Mouse (Mus musculus) ES-E14 (cell line): Measurements from ENCODE around the gene Tectb. TPM values are rescaled to one million over a fixed set of nuclear protein-coding genes. Genes with fewer than 3 reads are reported as not detected.

Experiments
- DNase-seq: peaks from one replicate; pipeline ENCODE4 v3.0.0-alpha.2; 2013; ENCODE audit warnings: low read depth, low spot score
- H3K27ac ChIP-seq: 2 replicates; pipeline ENCODE4 v1.5.1; 2012; ENCODE audit warnings: low read depth, mild to moderate bottlenecking, low read length, moderate library complexity, mixed read lengths; ENCODE audit not compliant: poor library complexity, insufficient read depth, severe bottlenecking
- H3K36me3 ChIP-seq: 2 replicates; pipeline ENCODE4 v1.6.1; 2012; ENCODE audit warnings: mild to moderate bottlenecking, low read length, moderate library complexity, mixed read lengths; ENCODE audit not compliant: control insufficient read depth, poor library complexity, insufficient read depth, severe bottlenecking
- H3K4me1 ChIP-seq, 2 experiments: fragments of 150-350 bp in 1 of 2; sonication (generic) in 1 of 2; 2 replicates each; pipeline ENCODE4 v1.6.1; 2012; ENCODE audit warnings: low read length in 2 of 2, mild to moderate bottlenecking in 1 of 2, mixed read lengths in 1 of 2; ENCODE audit not compliant: control insufficient read depth in 2 of 2, insufficient read depth in 2 of 2, poor library complexity in 1 of 2
- H3K4me3 ChIP-seq, 2 experiments: fragments of 150-350 bp in 1 of 2; sonication (generic) in 1 of 2; 2 replicates each; pipeline ENCODE4 v1.5.1; 2012; ENCODE audit warnings: low read length in 2 of 2, low read depth in 1 of 2, mild to moderate bottlenecking in 1 of 2, mixed read lengths in 1 of 2; ENCODE audit not compliant: insufficient read depth in 1 of 2, poor library complexity in 1 of 2, severe bottlenecking in 1 of 2
- H3K9ac ChIP-seq: 2 replicates; pipeline ENCODE4 v1.6.1; 2012; ENCODE audit warnings: low read depth, mild to moderate bottlenecking, low read length, mixed read lengths; ENCODE audit not compliant: poor library complexity, insufficient read depth, severe bottlenecking
- H3K9me3 ChIP-seq: fragments of 150-350 bp; sonication (generic); 2 replicates; pipeline ENCODE4 v1.6.1; 2012; ENCODE audit warnings: low read depth, mild to moderate bottlenecking, low read length; ENCODE audit not compliant: control insufficient read depth, insufficient read depth
- CHD2 ChIP-seq: IDR thresholded peaks from 2 replicates; pipeline ENCODE4 v1.6.1; 2014; ENCODE audit warnings: mild to moderate bottlenecking, low read depth, low read length, inconsistent platforms
- HCFC1 ChIP-seq: IDR thresholded peaks from 2 replicates; pipeline ENCODE4 v1.6.1; 2012; ENCODE audit warnings: low read length, inconsistent platforms, borderline replicate concordance; ENCODE audit not compliant: insufficient read depth
- MAFK ChIP-seq: IDR thresholded peaks from 2 replicates; pipeline ENCODE4 v1.6.1; 2014; ENCODE audit warnings: mild to moderate bottlenecking, low read depth, low read length, inconsistent platforms; ENCODE audit not compliant: insufficient read depth
- ZC3H11A ChIP-seq: IDR thresholded peaks from 2 replicates; pipeline ENCODE4 v1.6.1; 2012; ENCODE audit warnings: low read depth, mild to moderate bottlenecking, inconsistent platforms, low read length, borderline replicate concordance
- ZNF384 ChIP-seq: IDR thresholded peaks from 2 replicates; pipeline ENCODE4 v1.6.1; 2012; ENCODE audit warnings: low read depth, low read length, inconsistent platforms
- in situ Hi-C, 2 experiments: fragments of 600-800 bp; cut with MboI; formaldehyde crosslinking; loops; one replicate each; pipeline ENCODE4 v1.15.1; 2025; ENCODE audit warnings: low sequenced_read_pairs in 2 of 2, inconsistent platforms in 1 of 2; ENCODE audit not compliant: unreplicated experiment in 2 of 2
- total RNA-seq: library from RNA; depleted of rRNA; stranded (reverse); fragments of 300-350 nt; gene quantifications from 2 replicates; pipeline ENCODE4 v1.2.3, GENCODE M21; 2012

Gene Tectb
- total RNA-seq, 1 experiment, result not detected

- in situ Hi-C loops, result no loop called here
- Histone ChIP-seq H3K27ac (peak overlapping the region; percentile 29; the same call in 1 of the 2 replicates), H3K4me1 (peaks cover 0 to 5% of the 10 kb centered on the region in 2 experiments; a peak in 1 of 4 replicates), H3K36me3 (no peaks in the 10 kb centered on the region), H3K9me3 (no peaks in the 10 kb centered on the region), H3K4me3 (peak overlapping the region in 1 of 2 experiments; percentile 22; a peak in 1 of 4 replicates), H3K9ac (no peak overlapping the region)
- TF ChIP-seq CHD2 (no peak), MAFK (no peak), ZNF384 (no peak), HCFC1 (no peak), ZC3H11A (no peak)
- DNase-seq, result peak; percentile 50
These were observed 36.9 kb upstream of the Tectb start for GRCm38 (mm10) chr19:55143391-55144300.

- peaks cover 0 to 5% of the 10 kb centered on the region in 2 experiments; a peak in 1 of 4 replicates for H3K4me1 ChIP-seq
- DNase-seq, result no peak
- H3K27ac ChIP-seq, result no peak overlapping the region
- no peaks in the 10 kb centered on the region for H3K9me3 ChIP-seq
- H3K36me3 ChIP-seq, result no peaks in the 10 kb centered on the region
- H3K4me3 ChIP-seq, result no peak overlapping the region
- in situ Hi-C loops, result no loop called here
- no peak overlapping the region for H3K9ac ChIP-seq
- TF ChIP-seq HCFC1, result no peak
- no peak for TF ChIP-seq ZC3H11A
- TF ChIP-seq ZNF384, result no peak
- TF ChIP-seq CHD2, result no peak
- no peak for TF ChIP-seq MAFK
These were observed 35.8 kb upstream of the Tectb start for GRCm38 (mm10) chr19:55144691-55145090.

DNA sequence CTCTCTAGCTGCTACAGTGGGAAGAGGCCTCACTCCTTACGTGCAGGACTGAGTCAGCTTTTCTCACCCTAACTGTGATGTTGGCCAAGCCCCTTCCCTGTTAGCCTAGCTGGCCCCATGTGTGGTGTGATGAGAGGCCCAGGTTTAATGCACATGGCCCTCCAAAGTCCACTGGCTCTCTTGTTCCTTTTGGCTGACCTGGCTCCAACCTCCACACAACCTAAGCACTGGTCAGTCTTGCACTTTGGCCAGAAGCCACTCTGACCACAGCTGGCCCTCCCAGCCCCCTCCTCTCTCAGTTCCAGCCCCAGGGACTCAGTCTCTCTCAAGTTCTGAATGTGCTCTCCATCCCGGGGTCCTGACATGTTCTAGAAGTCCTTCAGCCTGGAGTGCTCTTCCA is 35.4 kb upstream of the Tectb start:
- H3K4me1 ChIP-seq, result peaks cover 0 to 5% of the 10 kb centered on the region in 2 experiments; a peak in 1 of 4 replicates
- no peak for DNase-seq
- in situ Hi-C loops, result no loop called here
- no peak overlapping the region for H3K4me3 ChIP-seq
- no peak for TF ChIP-seq ZNF384
- no peak for TF ChIP-seq HCFC1
- no peak for TF ChIP-seq ZC3H11A
- TF ChIP-seq MAFK, result no peak
- no peak for TF ChIP-seq CHD2
- H3K27ac ChIP-seq, result no peak overlapping the region
- no peaks in the 10 kb centered on the region for H3K36me3 ChIP-seq
- H3K9ac ChIP-seq, result no peak overlapping the region
- no peaks in the 10 kb centered on the region for H3K9me3 ChIP-seq

DNA sequence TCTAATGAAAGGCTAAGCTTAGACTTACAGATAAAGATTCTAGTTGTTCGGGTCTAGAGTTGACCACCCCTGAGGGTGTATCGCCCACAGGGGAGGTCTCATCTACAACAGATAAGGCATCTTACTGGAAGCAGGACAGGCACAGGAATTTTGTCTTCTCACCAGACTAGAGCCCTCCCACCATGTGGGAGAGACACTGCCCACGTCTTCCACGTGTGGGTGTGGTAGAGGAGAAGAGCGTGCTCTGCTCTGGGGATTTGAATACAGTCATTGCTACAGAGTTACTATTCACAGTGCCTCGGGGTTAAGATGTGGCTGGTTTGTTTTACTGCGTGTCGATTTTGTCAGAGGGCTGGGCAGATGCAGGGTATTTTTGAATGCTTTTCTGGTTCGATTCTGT is 33.0 kb upstream of the Tectb start:
- no peaks in the 10 kb centered on the region for H3K36me3 ChIP-seq
- no peak overlapping the region for H3K27ac ChIP-seq
- in situ Hi-C loops, result no loop called here
- TF ChIP-seq CHD2 (no peak), MAFK (no peak), HCFC1 (no peak), ZC3H11A (no peak), ZNF384 (no peak)
- H3K4me3 ChIP-seq, result no peak overlapping the region
- H3K4me1 ChIP-seq, result peaks cover 2 to 3% of the 10 kb centered on the region in 2 experiments; a peak in 1 of 4 replicates
- no peak for DNase-seq
- no peaks in the 10 kb centered on the region for H3K9me3 ChIP-seq
- H3K9ac ChIP-seq, result no peak overlapping the region
